8 mouse cellular contexts compared by ENCODE assay signal in genomic region chr16:37584218-37585035, GRCm38 (mm10). TPM values are rescaled to one million over a fixed set of nuclear protein-coding genes. Genes with fewer than 3 reads are reported as not detected.
DNase-seq lines count a peak whose midpoint lies in the region; ATAC-seq lines count a peak whose summit lies in the region.

No protein-coding gene starts in this region.

- peak overlapping the region; percentile 59 for H3K27ac ChIP-seq in embryonic facial prominence, embryonic 11.5 days (replicated peaks; ENCODE audit: low read depth, low read length)
- no peak overlapping the region for H3K27ac ChIP-seq in heart, embryonic 11.5 days (ENCODE audit: low read depth, low read length)
- H3K27ac ChIP-seq in kidney, embryonic 15.5 days: peak overlapping the region; percentile 80
- H3K27ac ChIP-seq in neural tube, embryonic 13.5 days (replicated peaks): peak overlapping the region; percentile 96

- no peaks in the 10 kb centered on the region for H3K27me3 ChIP-seq in embryonic facial prominence, embryonic 11.5 days (ENCODE audit: control insufficient read depth, insufficient read depth, low read length)
- no peaks in the 10 kb centered on the region for H3K27me3 ChIP-seq in heart, embryonic 11.5 days (ENCODE audit: control insufficient read depth, insufficient read depth, low read length)
- no peaks in the 10 kb centered on the region for H3K27me3 ChIP-seq in kidney, embryonic 15.5 days
- H3K27me3 ChIP-seq in neural tube, embryonic 13.5 days: no peaks in the 10 kb centered on the region

- peak; percentile 41 for DNase-seq in layer of hippocampus, adult 11-12 months (ENCODE audit: low spot score)
- DNase-seq in layer of hippocampus, adult 9-10 months (ENCODE audit: low spot score): no peak
- DNase-seq in embryonic facial prominence, embryonic 11.5 days (ENCODE audit: low spot score): peak; percentile 70
- DNase-seq in liver: peak; percentile 52
- no peak for DNase-seq in spleen, adult 12 weeks (ENCODE audit: low spot score)

- peak overlapping the region; percentile 41 for H3K9ac ChIP-seq in embryonic facial prominence, embryonic 11.5 days (replicated peaks; ENCODE audit: low read length)
- H3K9ac ChIP-seq in heart, embryonic 11.5 days (ENCODE audit: low read depth, low read length): peak overlapping the region; percentile 44
- H3K9ac ChIP-seq in kidney, embryonic 15.5 days: 0 out of 2 replicates have a peak overlapping the region, but pooled peaks have one; percentile 5
- H3K9ac ChIP-seq in neural tube, embryonic 13.5 days: peak overlapping the region; percentile 71

- H3K4me1 ChIP-seq in embryonic facial prominence, embryonic 11.5 days (ENCODE audit: control insufficient read depth, insufficient read depth, low read length): peaks cover 4% of the 10 kb centered on the region
- H3K4me1 ChIP-seq in heart, embryonic 11.5 days (ENCODE audit: control insufficient read depth, insufficient read depth, low read length): peaks cover 12% of the 10 kb centered on the region
- peaks cover 10% of the 10 kb centered on the region for H3K4me1 ChIP-seq in kidney, embryonic 15.5 days
- peaks cover 29% of the 10 kb centered on the region for H3K4me1 ChIP-seq in neural tube, embryonic 13.5 days (replicated peaks)

- ATAC-seq in embryonic facial prominence, embryonic 11.5 days (replicated peaks; ENCODE audit: insufficient number of reproducible peaks, low FRiP score, low TSS enrichment, low read depth): peak; percentile 78
- no peak for ATAC-seq in heart, embryonic 11.5 days (replicated peaks; ENCODE audit: insufficient number of reproducible peaks, low FRiP score, low TSS enrichment)
- peak; percentile 78 for ATAC-seq in kidney, embryonic 15.5 days (replicated peaks; ENCODE audit: low FRiP score)
- peak; percentile 90 for ATAC-seq in neural tube, embryonic 13.5 days (ENCODE audit: low read depth)

- no peaks in the 10 kb centered on the region for H3K9me3 ChIP-seq in embryonic facial prominence, embryonic 11.5 days (replicated peaks; ENCODE audit: control insufficient read depth, low read length)
- no peaks in the 10 kb centered on the region for H3K9me3 ChIP-seq in heart, embryonic 11.5 days (replicated peaks; ENCODE audit: control insufficient read depth, low read length)
- H3K9me3 ChIP-seq in kidney, embryonic 15.5 days (replicated peaks): no peaks in the 10 kb centered on the region
- no peaks in the 10 kb centered on the region for H3K9me3 ChIP-seq in neural tube, embryonic 13.5 days

- H3K4me2 ChIP-seq in embryonic facial prominence, embryonic 11.5 days (ENCODE audit: low read depth, low read length): peak overlapping the region; percentile 36
- peak overlapping the region; percentile 68 for H3K4me2 ChIP-seq in heart, embryonic 11.5 days
- peak overlapping the region; percentile 61 for H3K4me2 ChIP-seq in kidney, embryonic 15.5 days
- H3K4me2 ChIP-seq in neural tube, embryonic 13.5 days: peak overlapping the region; percentile 52

- H3K36me3 ChIP-seq in embryonic facial prominence, embryonic 11.5 days (replicated peaks; ENCODE audit: control insufficient read depth, insufficient read depth, low read depth, low read length): no peaks in the 10 kb centered on the region
- no peaks in the 10 kb centered on the region for H3K36me3 ChIP-seq in heart, embryonic 11.5 days (ENCODE audit: control insufficient read depth, insufficient read depth, low read length)
- no peaks in the 10 kb centered on the region for H3K36me3 ChIP-seq in kidney, embryonic 15.5 days
- H3K36me3 ChIP-seq in neural tube, embryonic 13.5 days: no peaks in the 10 kb centered on the region

- 4% methylated on average over 25 of the region's 25 CpGs for WGBS in embryonic facial prominence, embryonic 11.5 days
- WGBS in heart, embryonic 11.5 days (ENCODE audit: insufficient replicate concordance): 5% methylated on average over 25 of the region's 25 CpGs
- 4% methylated on average over 25 of the region's 25 CpGs for WGBS in kidney, embryonic 15.5 days
- WGBS in neural tube, embryonic 13.5 days: 1% methylated on average over 25 of the region's 25 CpGs

- peak overlapping the region; percentile 2; the same call in 1 of the 2 replicates for H3K4me3 ChIP-seq in embryonic facial prominence, embryonic 11.5 days (ENCODE audit: low read depth, low read length)
- H3K4me3 ChIP-seq in heart, embryonic 11.5 days (ENCODE audit: low read depth, low read length): peak overlapping the region; percentile 35
- H3K4me3 ChIP-seq in kidney, embryonic 15.5 days (replicated peaks): peak overlapping the region; percentile 34
- H3K4me3 ChIP-seq in neural tube, embryonic 13.5 days: peak overlapping the region; percentile 25

RNA-seq across cellular contexts. Expression of gene Hgd, which starts 4.5 kb away (rescaled TPM):
- 0.21 TPM in 1 of 2 replicates, not detected in the other for polyA plus RNA-seq in embryonic facial prominence, embryonic 11.5 days (2014; fragmentation: Nextera tagmentation; extraction: Ambion mirVana)
- polyA plus RNA-seq in heart, embryonic 11.5 days (2014; fragmentation: Nextera tagmentation; extraction: Ambion mirVana): 0.20 and 0.72 TPM in 2 replicates
- 4.0 and 4.6 TPM in 2 replicates for polyA plus RNA-seq in kidney, embryonic 15.5 days (2015; fragmentation: Nextera tagmentation; extraction: Ambion mirVana)
- 0.27 TPM in 1 of 2 replicates, not detected in the other for polyA plus RNA-seq in neural tube, embryonic 13.5 days (2015; fragmentation: Nextera tagmentation; extraction: Ambion mirVana)

RNA-seq across cellular contexts. Expression of gene Rabl3, which starts 44.7 kb away (rescaled TPM):
- 41.2 and 44.9 TPM in 2 replicates for polyA plus RNA-seq in embryonic facial prominence, embryonic 11.5 days (2014; fragmentation: Nextera tagmentation; extraction: Ambion mirVana)
- 34.4 and 36.3 TPM in 2 replicates for polyA plus RNA-seq in heart, embryonic 11.5 days (2014; fragmentation: Nextera tagmentation; extraction: Ambion mirVana)
- 22.3 and 23.6 TPM in 2 replicates for polyA plus RNA-seq in kidney, embryonic 15.5 days (2015; fragmentation: Nextera tagmentation; extraction: Ambion mirVana)
- polyA plus RNA-seq in neural tube, embryonic 13.5 days (2015; fragmentation: Nextera tagmentation; extraction: Ambion mirVana): 21.6 and 23.9 TPM in 2 replicates

RNA-seq across cellular contexts. Expression of gene Gtf2e1, which starts 44.8 kb away (rescaled TPM):
- 52.3 and 54.6 TPM in 2 replicates for polyA plus RNA-seq in embryonic facial prominence, embryonic 11.5 days (2014; fragmentation: Nextera tagmentation; extraction: Ambion mirVana)
- 27.2 and 30.1 TPM in 2 replicates for polyA plus RNA-seq in heart, embryonic 11.5 days (2014; fragmentation: Nextera tagmentation; extraction: Ambion mirVana)
- polyA plus RNA-seq in kidney, embryonic 15.5 days (2015; fragmentation: Nextera tagmentation; extraction: Ambion mirVana): 27.6 and 27.9 TPM in 2 replicates
- 28.5 and 29.6 TPM in 2 replicates for polyA plus RNA-seq in neural tube, embryonic 13.5 days (2015; fragmentation: Nextera tagmentation; extraction: Ambion mirVana)

Comparison
In these comparisons a context has a peak if more than half of its experiments do, and no peak if none do; other contexts are left out.
1. DNase-seq: peak in layer of hippocampus, adult 11-12 months (single experiment), embryonic facial prominence, embryonic 11.5 days (single experiment) and liver (single experiment); none in layer of hippocampus, adult 9-10 months (single experiment) and spleen, adult 12 weeks (single experiment).
2. H3K9ac ChIP-seq: peak in every context shown above with its lines; median percentile 71 in neural tube, embryonic 13.5 days; 44 in heart, embryonic 11.5 days; 41 in embryonic facial prominence, embryonic 11.5 days; 5 in kidney, embryonic 15.5 days.
3. Peak in every context shown above with its lines, with median percentiles within 50 percentile points of each other: H3K4me2 ChIP-seq and H3K4me3 ChIP-seq.